ENCODE assay signal across 28 mouse cellular contexts in genomic region chr2:20865795-20866194, GRCm38 (mm10).
A peak's percentile ranks its signal among the peaks of the same experiment; 100 is the strongest.
DNase-seq lines count a peak whose midpoint lies in the region; ATAC-seq and TF ChIP-seq lines count a peak whose summit lies in the region.
"Had no signal": no experiment of that assay in that cellular context is flagged by ENCODE, and none has a peak within 500 bp of the region (broad histone marks: within the 10 kb centered on the region; RNA-seq: fewer than 3 reads in every experiment).

No protein-coding gene starts in this region.

- no peak overlapping the region for H3K9ac ChIP-seq in forebrain, embryonic 14.5 days (ENCODE audit: low read length)
- no peak overlapping the region for H3K9ac ChIP-seq in forebrain, embryonic 12.5 days
- no peak overlapping the region for H3K9ac ChIP-seq in hindbrain, embryonic 16.5 days (ENCODE audit: low read depth, low read length)
- no peak overlapping the region for H3K9ac ChIP-seq in hindbrain, embryonic 12.5 days
- H3K9ac ChIP-seq: forebrain, embryonic 15.5 days; heart, embryonic 12.5 days; heart, embryonic 15.5 days; hindbrain, embryonic 15.5 days; intestine, embryonic 15.5 days had no signal

- no peaks in the 10 kb centered on the region for H3K27me3 ChIP-seq in forebrain, embryonic 14.5 days (replicated peaks; ENCODE audit: control insufficient read depth, insufficient read depth, low read length)
- H3K27me3 ChIP-seq in forebrain, embryonic 12.5 days = no peaks in the 10 kb centered on the region
- no peaks in the 10 kb centered on the region for H3K27me3 ChIP-seq in hindbrain, embryonic 16.5 days (replicated peaks; ENCODE audit: control insufficient read depth, insufficient read depth, low read length)
- no peaks in the 10 kb centered on the region for H3K27me3 ChIP-seq in hindbrain, embryonic 12.5 days
- H3K27me3 ChIP-seq: CH12.LX; forebrain, embryonic 15.5 days; heart, embryonic 12.5 days; heart, embryonic 15.5 days; hindbrain, embryonic 15.5 days; intestine, embryonic 15.5 days; Patski had no signal

- TF ChIP-seq POLR2A in brain, embryonic 14.5 days (IDR thresholded peaks at IDR 0.05; ENCODE audit: borderline replicate concordance, extremely low read depth, insufficient read depth, insufficient read length, poor library complexity, severe bottlenecking) = no peak

- no peaks in the 10 kb centered on the region for H3K9me3 ChIP-seq in forebrain, embryonic 14.5 days (replicated peaks; ENCODE audit: control insufficient read depth, low read length)
- no peaks in the 10 kb centered on the region for H3K9me3 ChIP-seq in forebrain, embryonic 12.5 days
- no peaks in the 10 kb centered on the region for H3K9me3 ChIP-seq in hindbrain, embryonic 16.5 days (ENCODE audit: control insufficient read depth, low read length)
- no peaks in the 10 kb centered on the region for H3K9me3 ChIP-seq in hindbrain, embryonic 12.5 days (replicated peaks)
- H3K9me3 ChIP-seq: forebrain, embryonic 10.5 days; forebrain, embryonic 15.5 days; G1E; heart, embryonic 12.5 days; heart, embryonic 15.5 days; hindbrain, embryonic 15.5 days; intestine, embryonic 15.5 days had no signal

- no peak for TF ChIP-seq CTCF in brain, embryonic 14.5 days (IDR thresholded peaks at IDR 0.05; ENCODE audit: borderline replicate concordance, extremely low read depth, insufficient read depth, insufficient read length)

- H3K27ac ChIP-seq in forebrain, embryonic 14.5 days (ENCODE audit: low read depth, low read length) = no peak overlapping the region
- no peak overlapping the region for H3K27ac ChIP-seq in forebrain, embryonic 12.5 days
- no peak overlapping the region for H3K27ac ChIP-seq in hindbrain, embryonic 16.5 days (ENCODE audit: low read depth, low read length)
- no peak overlapping the region for H3K27ac ChIP-seq in hindbrain, embryonic 12.5 days
- H3K27ac ChIP-seq: forebrain, embryonic 10.5 days; forebrain, embryonic 15.5 days; gastrocnemius, adult 2 months; heart, embryonic 15.5 days; hindbrain, embryonic 15.5 days; intestine, embryonic 15.5 days had no signal

- no peak overlapping the region for H3K4me3 ChIP-seq in forebrain, embryonic 14.5 days (ENCODE audit: low read depth, low read length)
- H3K4me3 ChIP-seq in forebrain, embryonic 12.5 days (replicated peaks) = no peak overlapping the region
- no peak overlapping the region for H3K4me3 ChIP-seq in hindbrain, embryonic 16.5 days (ENCODE audit: low read length)
- no peak overlapping the region for H3K4me3 ChIP-seq in hindbrain, embryonic 12.5 days
- H3K4me3 ChIP-seq: forebrain, embryonic 10.5 days; forebrain, embryonic 15.5 days; gastrocnemius, adult 2 months; heart, embryonic 12.5 days; heart, embryonic 15.5 days; hindbrain, embryonic 15.5 days; intestine, embryonic 15.5 days had no signal

- H3K4me1 ChIP-seq in forebrain, embryonic 14.5 days (ENCODE audit: control insufficient read depth, insufficient read depth, low read length) = no peaks in the 10 kb centered on the region
- no peaks in the 10 kb centered on the region for H3K4me1 ChIP-seq in forebrain, embryonic 12.5 days
- H3K4me1 ChIP-seq in hindbrain, embryonic 16.5 days (ENCODE audit: control insufficient read depth, insufficient read depth, low read depth, low read length) = no peaks in the 10 kb centered on the region
- H3K4me1 ChIP-seq in hindbrain, embryonic 12.5 days = no peaks in the 10 kb centered on the region
- H3K4me1 ChIP-seq: forebrain, embryonic 10.5 days; forebrain, embryonic 15.5 days; hindbrain, embryonic 15.5 days; intestine, embryonic 15.5 days had no signal

- peak; percentile 56; the same call in 1 of the 2 replicates for ATAC-seq in cerebellum, adult (ENCODE audit: insufficient number of reproducible peaks, low FRiP score, low TSS enrichment)
- ATAC-seq in forebrain, embryonic 14.5 days = 0 out of 2 replicates have a peak, but pooled peaks have one; percentile 29
- no peak for ATAC-seq in forebrain, embryonic 12.5 days (ENCODE audit: low FRiP score)
- 0 out of 2 replicates have a peak, but pooled peaks have one; percentile 11 for ATAC-seq in hindbrain, embryonic 16.5 days
- no peak for ATAC-seq in hindbrain, embryonic 12.5 days (ENCODE audit: low FRiP score)
- ATAC-seq: forebrain, embryonic 15.5 days; intestine, embryonic 15.5 days; Patski had no signal

- DNase-seq in cerebellum, adult 11-12 months = no peak
- no peak for DNase-seq in forebrain, embryonic 14.5 days (ENCODE audit: low spot score)
- DNase-seq in brain, embryonic 14.5 days (ENCODE audit: low read depth) = peak; percentile 18
- DNase-seq in layer of hippocampus, postnatal 25 days (ENCODE audit: extremely low spot score in 1 of 2, low spot score in 1 of 2) = no peak
- DNase-seq: adrenal gland, postnatal 14 days; B cell, adult 2 months; cerebellum, adult 11 months; cerebellum, adult 9-11 months; gastrocnemius, adult 2 months; gastrocnemius, postnatal 14 days; heart, adult 18-20 months; heart, postnatal 10 days; heart, postnatal 4 days; kidney, adult 11 months; kidney, adult 8-10 months had no signal

- peaks cover 56% of the 10 kb centered on the region for H3K36me3 ChIP-seq in forebrain, embryonic 14.5 days (ENCODE audit: control insufficient read depth, insufficient read depth, low read length)
- H3K36me3 ChIP-seq in forebrain, embryonic 12.5 days (replicated peaks) = peaks cover 76% of the 10 kb centered on the region
- H3K36me3 ChIP-seq in hindbrain, embryonic 16.5 days (ENCODE audit: control insufficient read depth, insufficient read depth, low read length) = peaks cover 13% of the 10 kb centered on the region
- H3K36me3 ChIP-seq in hindbrain, embryonic 12.5 days = peaks cover 63% of the 10 kb centered on the region

- 73% methylated on average over 3 of the region's 3 CpGs for WGBS in forebrain, embryonic 14.5 days
- WGBS in forebrain, embryonic 12.5 days = 82% methylated on average over 3 of the region's 3 CpGs
- whole genome bisulfite sequencing in hindbrain, embryonic 16.5 days = 74% methylated on average over 3 of the region's 3 CpGs
- 77% methylated on average over 3 of the region's 3 CpGs for WGBS in hindbrain, embryonic 12.5 days

- H3K4me2 ChIP-seq in forebrain, embryonic 14.5 days (ENCODE audit: low read length) = no peak overlapping the region
- no peak overlapping the region for H3K4me2 ChIP-seq in forebrain, embryonic 12.5 days
- H3K4me2 ChIP-seq in hindbrain, embryonic 16.5 days (ENCODE audit: low read length) = no peak overlapping the region
- no peak overlapping the region for H3K4me2 ChIP-seq in hindbrain, embryonic 12.5 days (replicated peaks)
- H3K4me2 ChIP-seq: forebrain, embryonic 15.5 days; heart, embryonic 12.5 days; heart, embryonic 15.5 days; hindbrain, embryonic 15.5 days; intestine, embryonic 15.5 days had no signal

Comparison
In these comparisons a context has a peak if more than half of its experiments do, and no peak if none do; other contexts are left out.
1. ATAC-seq: peak in cerebellum, adult (single experiment), forebrain, embryonic 14.5 days (single experiment) and hindbrain, embryonic 16.5 days (single experiment); none in forebrain, embryonic 12.5 days (single experiment) and hindbrain, embryonic 12.5 days (single experiment).